Mouse (Mus musculus): Measurements from ENCODE around the gene Nop16. TPM values are rescaled to one million over a fixed set of nuclear protein-coding genes. Genes with fewer than 3 reads are reported as not detected.

Nop16 gene
- polyA plus RNA-seq, 1 experiment = 7.0 TPM

DNA sequence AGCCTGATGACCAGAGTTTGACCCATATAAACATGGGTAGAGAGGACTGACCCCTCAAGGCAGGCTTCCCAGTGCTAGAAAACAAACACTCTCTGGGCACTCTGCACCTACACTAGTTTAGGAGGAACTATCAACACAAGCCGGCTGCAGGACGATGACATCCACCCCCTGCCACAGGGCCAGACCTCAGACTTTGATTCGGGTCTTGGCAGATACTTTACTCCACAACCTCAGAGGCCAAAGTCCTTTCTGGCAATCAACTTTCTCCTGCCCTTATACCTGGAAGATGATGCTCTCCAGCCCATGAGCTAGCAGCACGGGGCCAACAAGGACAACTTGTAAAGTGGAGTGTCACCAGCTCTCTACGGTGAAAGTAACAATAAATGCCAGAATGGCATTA is 7.0 kb downstream of the Nop16 start:
- Histone ChIP-seq H3K4me3 (ENCODE audit: extremely low read depth, insufficient read depth, insufficient read length) (no peak overlapping the region), H3K4me1 (ENCODE audit: control insufficient read depth, insufficient read depth, insufficient read length) (peaks cover 8% of the 10 kb centered on the region; the same call in 1 of the 2 replicates), H3K27me3 (ENCODE audit: control insufficient read depth, insufficient read depth, low read length) (no peaks in the 10 kb centered on the region), H3K36me3 (ENCODE audit: control insufficient read depth, insufficient read depth, low read length) (peaks cover 19% of the 10 kb centered on the region), H3K27ac (ENCODE audit: insufficient read depth, low read length) (no peak overlapping the region)
- WGBS = 94% methylated on average over 5 of the region's 5 CpGs
- DNase-seq (ENCODE audit: low read depth in 1 of 2, low spot score in 2 of 2) = no peak
- no peak for TF ChIP-seq POLR2A (IDR thresholded peaks at IDR 0.05; ENCODE audit: low read depth, low read length)
- TF ChIP-seq CTCF (IDR thresholded peaks at IDR 0.05; ENCODE audit: extremely low read depth, insufficient read depth, insufficient read length, insufficient replicate concordance) = no peak

DNA sequence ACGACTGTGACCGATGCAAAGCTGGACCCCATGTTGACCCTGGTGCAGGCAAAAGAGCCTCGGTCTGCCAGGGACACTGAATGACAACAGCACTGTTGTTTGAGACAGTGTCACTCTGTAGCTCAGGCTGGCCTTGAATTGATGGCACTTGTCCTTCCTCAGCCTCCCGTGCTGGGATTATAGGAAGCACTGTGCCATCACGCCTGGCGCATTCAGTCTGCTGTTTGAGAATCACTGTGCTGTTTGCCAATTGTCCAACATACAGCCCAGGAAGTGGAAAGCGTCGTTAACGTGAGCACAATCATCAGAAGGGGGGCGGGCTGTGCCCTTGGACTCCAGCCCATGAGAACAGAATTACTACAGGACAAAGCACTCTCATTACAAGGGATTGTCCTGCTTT is 7.8 kb downstream of the Nop16 start:
- Histone ChIP-seq H3K4me3 (ENCODE audit: extremely low read depth, insufficient read depth, insufficient read length) (no peak overlapping the region), H3K27ac (ENCODE audit: insufficient read depth, low read length) (no peak overlapping the region), H3K36me3 (ENCODE audit: control insufficient read depth, insufficient read depth, low read length) (peaks cover 19% of the 10 kb centered on the region), H3K27me3 (ENCODE audit: control insufficient read depth, insufficient read depth, low read length) (no peaks in the 10 kb centered on the region), H3K4me1 (ENCODE audit: control insufficient read depth, insufficient read depth, insufficient read length) (peaks cover 13% of the 10 kb centered on the region; the same call in 1 of the 2 replicates)
- DNase-seq (ENCODE audit: low read depth in 1 of 2, low spot score in 2 of 2) = no peak
- TF ChIP-seq POLR2A (IDR thresholded peaks at IDR 0.05; ENCODE audit: low read depth, low read length) (no peak), CTCF (IDR thresholded peaks at IDR 0.05; ENCODE audit: extremely low read depth, insufficient read depth, insufficient read length, insufficient replicate concordance) (no peak)
- 90% methylated on average over 10 of the region's 10 CpGs for WGBS

DNA sequence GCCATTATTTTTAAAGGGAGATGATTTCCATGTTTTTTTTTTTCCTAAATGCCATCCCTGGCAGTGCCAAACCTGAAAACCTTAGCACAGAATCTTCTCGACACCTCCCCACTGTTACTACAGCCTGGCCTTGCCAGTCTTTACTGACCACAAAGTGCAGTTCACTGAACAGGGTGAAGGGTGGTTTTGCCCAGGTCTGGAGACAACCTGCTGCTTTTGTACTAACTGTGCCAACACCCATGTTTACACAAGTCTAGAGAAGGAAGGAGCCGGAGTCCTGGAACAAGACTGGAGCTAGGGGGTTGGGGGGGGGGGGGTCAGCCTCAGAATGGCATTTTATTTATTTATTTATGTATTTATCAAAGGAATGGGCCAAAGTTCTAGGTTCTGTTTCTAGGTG is 8.5 kb downstream of the Nop16 start:
- WGBS = 91% methylated on average over 2 of the region's 2 CpGs

DNA sequence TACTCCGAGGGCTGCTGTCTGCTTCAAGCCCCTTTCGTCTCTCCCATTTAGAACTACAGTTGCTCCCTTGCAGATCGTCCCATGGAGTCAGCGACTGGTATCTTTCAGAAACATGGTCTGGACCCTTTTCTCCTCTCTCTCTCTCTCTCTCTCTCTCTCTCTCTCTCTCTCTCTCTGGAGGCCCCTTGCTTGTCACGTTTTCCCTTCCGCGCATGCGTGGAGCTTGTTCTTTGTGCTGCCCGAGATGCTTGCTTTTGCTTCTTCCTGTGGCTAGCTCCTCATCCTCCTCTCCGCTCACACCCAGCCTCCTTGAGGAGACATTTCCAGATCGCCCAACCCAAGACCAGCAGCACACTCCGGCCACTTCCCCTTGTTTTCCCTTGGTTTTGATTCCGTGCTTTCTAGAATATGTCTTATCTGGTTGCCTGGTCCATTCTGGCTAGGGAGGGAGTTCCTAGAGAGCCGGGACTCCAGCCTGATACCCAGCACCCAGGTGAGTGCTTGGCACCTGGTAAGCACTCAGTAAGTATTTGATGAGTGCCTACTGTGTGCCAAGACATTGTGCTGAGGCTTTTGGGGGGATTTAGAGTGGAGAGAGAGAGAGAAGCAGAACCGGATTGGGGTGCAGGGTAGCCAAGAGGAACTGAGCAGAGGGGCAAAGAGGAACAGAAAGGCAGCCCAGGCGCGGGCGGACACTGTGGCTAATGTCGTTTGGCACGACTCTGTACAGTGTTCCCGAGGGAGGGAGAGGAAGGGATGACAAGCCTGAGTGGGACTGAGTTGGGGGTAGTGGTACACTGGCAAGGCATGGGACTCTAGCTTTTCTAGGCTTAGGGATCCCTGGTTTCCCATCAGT is 12.0 kb downstream of the Nop16 start:
- Histone ChIP-seq H3K27me3 (ENCODE audit: control insufficient read depth, insufficient read depth, low read length) (no peaks in the 10 kb centered on the region), H3K4me3 (ENCODE audit: extremely low read depth, insufficient read depth, insufficient read length) (peak overlapping the region; percentile 2; the same call in 1 of the 2 replicates), H3K4me1 (ENCODE audit: control insufficient read depth, insufficient read depth, insufficient read length) (peaks cover 19% of the 10 kb centered on the region), H3K27ac (ENCODE audit: insufficient read depth, low read length) (peak overlapping the region; percentile 26; the same call in 1 of the 2 replicates), H3K36me3 (ENCODE audit: control insufficient read depth, insufficient read depth, low read length) (peaks cover 5% of the 10 kb centered on the region)
- DNase-seq (ENCODE audit: low read depth in 1 of 2, low spot score in 2 of 2) = peak in 1 of 2 experiments; percentile 52
- WGBS = 54% methylated on average over 21 of the region's 21 CpGs
- no peak for TF ChIP-seq CTCF (IDR thresholded peaks at IDR 0.05; ENCODE audit: extremely low read depth, insufficient read depth, insufficient read length, insufficient replicate concordance)
- TF ChIP-seq POLR2A (IDR thresholded peaks at IDR 0.05; ENCODE audit: low read depth, low read length) = no peak

More for the DNA sequence above, 8.5 kb downstream of the Nop16 start:
- peaks cover 19% of the 10 kb centered on the region for H3K36me3 ChIP-seq (ENCODE audit: control insufficient read depth, insufficient read depth, low read length)
- no peak for DNase-seq (ENCODE audit: low read depth in 1 of 2, low spot score in 2 of 2)
- H3K4me3 ChIP-seq (ENCODE audit: extremely low read depth, insufficient read depth, insufficient read length) = no peak overlapping the region
- peaks cover 13% of the 10 kb centered on the region; the same call in 1 of the 2 replicates for H3K4me1 ChIP-seq (ENCODE audit: control insufficient read depth, insufficient read depth, insufficient read length)
- no peak overlapping the region for H3K27ac ChIP-seq (ENCODE audit: insufficient read depth, low read length)
- TF ChIP-seq POLR2A (IDR thresholded peaks at IDR 0.05; ENCODE audit: low read depth, low read length) (no peak), CTCF (IDR thresholded peaks at IDR 0.05; ENCODE audit: extremely low read depth, insufficient read depth, insufficient read length, insufficient replicate concordance) (no peak)
- H3K27me3 ChIP-seq (ENCODE audit: control insufficient read depth, insufficient read depth, low read length) = no peaks in the 10 kb centered on the region

DNA sequence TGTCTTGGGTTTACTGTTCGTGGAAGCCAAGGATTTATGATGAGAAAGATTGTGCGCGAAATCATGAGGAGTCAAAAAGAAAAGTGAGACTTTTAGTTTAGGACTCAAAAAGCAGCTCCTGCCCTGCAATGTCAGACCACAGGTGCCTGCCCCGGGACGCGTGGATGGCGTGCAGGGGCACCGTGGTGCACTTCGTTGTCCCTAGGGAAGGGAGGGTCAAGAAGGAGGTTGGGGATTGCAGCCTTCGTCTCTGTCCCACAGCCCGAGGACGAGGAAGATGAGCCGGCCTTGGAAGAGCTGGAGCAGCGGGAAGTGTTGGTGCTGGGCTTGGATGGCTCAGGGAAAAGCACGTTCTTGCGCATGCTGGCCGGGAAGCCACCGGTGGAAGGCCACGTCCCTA is 14.4 kb downstream of the Nop16 start:
- 14% methylated on average over 19 of the region's 19 CpGs for WGBS
- peaks cover 19% of the 10 kb centered on the region for H3K4me1 ChIP-seq (ENCODE audit: control insufficient read depth, insufficient read depth, insufficient read length)
- H3K27me3 ChIP-seq (ENCODE audit: control insufficient read depth, insufficient read depth, low read length) = no peaks in the 10 kb centered on the region
- peak overlapping the region; percentile 82; the same call in 1 of the 2 replicates for H3K4me3 ChIP-seq (ENCODE audit: extremely low read depth, insufficient read depth, insufficient read length)
- H3K27ac ChIP-seq (ENCODE audit: insufficient read depth, low read length) = no peak overlapping the region
- peaks cover under 1% of the 10 kb centered on the region; the same call in 1 of the 2 replicates for H3K36me3 ChIP-seq (ENCODE audit: control insufficient read depth, insufficient read depth, low read length)
- DNase-seq (ENCODE audit: low read depth in 1 of 2, low spot score in 2 of 2) = no peak
- TF ChIP-seq POLR2A (IDR thresholded peaks at IDR 0.05; ENCODE audit: low read depth, low read length) (no peak), CTCF (IDR thresholded peaks at IDR 0.05; ENCODE audit: extremely low read depth, insufficient read depth, insufficient read length, insufficient replicate concordance) (no peak)

DNA sequence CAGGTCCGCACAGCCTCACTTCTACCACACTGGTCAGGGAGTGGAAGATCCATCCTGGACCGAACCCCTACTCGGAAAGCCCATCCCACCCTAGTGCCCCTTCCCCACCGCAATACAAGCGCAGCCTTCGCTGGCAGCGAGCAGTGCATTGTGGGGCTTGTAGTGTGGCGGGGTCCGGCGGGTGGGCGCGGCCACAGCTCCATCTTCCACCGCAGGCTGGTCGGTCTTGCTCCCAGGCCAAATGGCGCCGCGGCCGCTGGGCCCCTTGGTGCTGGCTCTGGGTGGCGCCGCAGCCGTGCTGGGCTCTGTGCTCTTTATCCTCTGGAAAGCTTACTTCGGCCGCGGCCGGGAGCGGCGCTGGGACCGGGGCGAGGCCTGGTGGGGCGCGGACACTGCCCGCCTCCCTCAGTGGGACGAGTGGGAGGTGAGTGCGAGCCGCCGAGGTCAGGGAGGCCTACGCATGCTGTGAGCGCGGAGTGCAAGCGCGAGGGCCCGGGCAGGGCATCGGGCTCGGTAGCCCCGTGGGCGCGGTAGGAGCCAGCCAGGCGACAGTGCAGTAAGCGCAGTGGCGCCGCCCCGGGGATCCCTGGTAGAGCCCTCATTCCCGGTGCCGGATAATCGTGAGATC is 14.9 kb downstream of the Nop16 start, which contains the start of gene Arl10:
Arl10 (plus strand) TSS at position 162 of the 628 bp plus-strand sequence.
- Histone ChIP-seq H3K27ac (ENCODE audit: insufficient read depth, low read length) (peak within 1 kb of the TSS; percentile 43; the same call in 1 of the 2 replicates), H3K36me3 (ENCODE audit: control insufficient read depth, insufficient read depth, low read length) (no peaks in the 10 kb centered on the region), H3K27me3 (ENCODE audit: control insufficient read depth, insufficient read depth, low read length) (no peaks in the 10 kb centered on the region), H3K4me3 (ENCODE audit: extremely low read depth, insufficient read depth, insufficient read length) (peak within 1 kb of the TSS; percentile 82), H3K4me1 (ENCODE audit: control insufficient read depth, insufficient read depth, insufficient read length) (peaks cover 19% of the 10 kb centered on the region)
- WGBS = under 1% methylated on average over 55 of the region's 55 CpGs
- peak in 1 of 2 experiments; percentile 60 for DNase-seq (ENCODE audit: low read depth in 1 of 2, low spot score in 2 of 2)
- TF ChIP-seq CTCF (IDR thresholded peaks at IDR 0.05; ENCODE audit: extremely low read depth, insufficient read depth, insufficient read length, insufficient replicate concordance) = no peak
- no peak for TF ChIP-seq POLR2A (IDR thresholded peaks at IDR 0.05; ENCODE audit: low read depth, low read length)
